Mouse (Mus musculus) thymus, adult 18-20 months (tissue): ENCODE results near the gene Olfr1366.
A peak's percentile ranks its signal among the peaks of the same experiment; 100 is the strongest.
"Not testable (repeated sequence)": the region's sequence is repeated elsewhere in the genome, so short reads cannot be mapped to it uniquely, and the experiment has no call there.

Experiments
- DNase-seq, 2 experiments: peaks; one replicate each; pipeline ENCODE4 v3.0.0; 2022; ENCODE audit warnings: mixed read lengths in 2 of 2

Olfr1366 gene

GRCm38 (mm10) chr13:21542708-21543107 is at the start of gene Olfr1366:
TSS of gene Olfr1366 (minus strand) at chr13:21542808.
- DNase-seq: no peak

DNA sequence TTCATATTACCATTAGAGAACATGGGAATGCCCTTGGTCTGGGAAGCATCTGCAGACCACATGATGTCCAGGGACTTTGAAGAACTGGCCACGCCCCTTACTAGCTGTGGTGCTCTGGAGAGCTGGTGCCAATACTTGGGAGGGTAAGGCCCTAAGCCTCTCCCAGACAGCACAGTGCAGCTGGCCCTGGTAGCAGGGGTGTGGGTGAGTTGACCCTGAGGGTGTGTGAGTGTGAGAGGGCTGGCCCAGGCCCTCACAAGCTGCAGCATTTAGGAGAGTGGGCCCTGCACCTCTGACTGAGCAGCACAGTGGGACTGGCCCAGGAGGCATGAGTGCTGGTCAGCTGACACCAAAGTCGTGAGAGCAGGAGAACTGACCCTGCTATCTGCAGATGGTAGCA is 49.0 kb upstream of the Olfr1366 start:
- DNase-seq: no peak

DNA sequence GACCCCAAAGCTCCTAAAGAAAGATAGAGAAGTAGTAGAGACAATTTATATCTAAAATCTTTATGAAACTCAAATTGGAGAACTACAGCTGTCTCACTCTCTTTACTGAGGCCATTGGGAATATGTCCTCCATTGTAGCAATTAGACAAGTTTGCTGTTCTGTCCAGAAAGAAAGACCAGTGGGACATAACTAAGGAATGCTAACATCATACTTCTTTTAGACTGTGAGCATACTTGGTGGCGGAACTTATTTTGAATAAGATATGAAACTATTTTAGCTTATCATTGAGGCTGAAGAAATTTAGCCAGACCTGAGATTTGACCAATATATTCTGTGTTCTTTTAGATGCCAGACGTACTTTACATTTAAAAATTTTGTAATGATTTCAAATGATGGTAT is 39.1 kb upstream of the Olfr1366 start, which contains the start of gene Olfr1364:
TSS of gene Olfr1364 (minus strand) at position 101 of the 400 bp plus-strand sequence.
- DNase-seq: no peak

DNA sequence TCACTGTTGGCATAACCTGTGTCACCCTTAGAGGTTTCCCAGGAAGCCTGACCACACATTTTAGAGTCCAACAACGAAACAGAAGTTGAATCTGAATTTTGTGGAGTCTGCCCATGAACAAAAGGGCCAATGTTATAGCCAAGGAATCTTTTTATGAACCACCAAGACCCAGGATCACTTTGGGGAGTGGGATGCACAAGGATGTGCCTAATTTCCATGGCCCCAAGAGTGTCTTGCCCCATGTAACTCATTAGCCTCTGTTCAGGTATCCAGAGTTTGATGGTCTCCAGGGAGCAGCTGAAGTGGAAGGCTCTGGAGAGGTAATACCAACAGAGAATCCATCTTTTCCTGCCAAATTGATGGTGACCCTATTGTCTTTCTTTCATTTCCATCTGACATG is 17.2 kb upstream of the Olfr1366 start, which contains the start of gene Olfr1535:
TSS of gene Olfr1535 (minus strand) at position 101 of the 400 bp plus-strand sequence.
- DNase-seq: no peak

DNA sequence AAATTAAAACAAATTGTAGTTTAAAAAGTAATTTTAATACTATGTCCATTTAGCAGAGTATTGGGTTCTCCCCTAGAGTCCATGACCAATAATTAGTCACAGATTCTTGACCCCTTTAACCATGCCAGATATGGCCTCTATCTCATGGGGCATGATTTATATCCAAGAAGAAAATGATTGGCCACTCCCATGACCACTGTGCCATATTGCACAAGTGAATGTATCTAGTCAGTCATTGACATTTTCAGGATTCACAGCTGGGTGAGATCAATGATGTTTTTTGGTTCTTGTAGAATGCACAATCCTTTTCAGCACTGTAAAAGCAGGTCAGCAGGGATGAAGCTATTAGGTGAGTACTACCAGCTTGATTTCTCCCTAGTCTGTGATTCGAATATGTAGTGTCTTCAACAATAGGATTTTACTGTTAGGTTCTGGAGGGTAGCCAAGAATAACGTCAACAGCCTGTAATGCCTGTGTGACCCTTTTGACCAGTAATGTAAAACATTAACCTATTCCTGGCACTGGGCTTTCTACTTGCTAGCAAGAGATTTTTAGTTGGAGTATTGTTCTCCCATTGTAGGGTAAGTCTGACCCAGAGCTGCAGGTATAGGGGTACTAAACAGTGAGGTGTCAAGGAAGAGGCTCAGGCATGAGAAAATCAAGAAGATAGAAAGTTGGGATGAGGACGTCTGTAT is 8.0 kb upstream of the Olfr1366 start:
- DNase-seq: no peak

DNA sequence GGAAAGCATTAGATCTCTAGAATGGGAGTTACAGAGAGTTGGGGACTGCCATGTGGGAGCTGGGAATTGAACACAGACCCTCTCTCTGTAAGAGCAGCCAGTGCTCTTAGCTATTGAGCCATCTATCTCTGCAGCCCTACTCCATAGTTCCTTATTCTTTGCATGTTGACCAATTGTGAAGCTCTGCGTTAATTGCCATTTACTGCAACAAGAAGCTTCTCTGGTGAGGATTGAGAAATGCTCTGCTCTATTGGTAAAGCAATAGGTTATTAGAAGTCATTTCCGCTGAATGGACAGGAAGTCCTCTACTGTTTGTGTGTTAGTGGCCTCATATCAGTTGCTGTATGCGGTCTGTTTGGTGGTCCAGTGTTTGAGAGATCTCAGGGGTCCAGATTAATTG is 6.9 kb upstream of the Olfr1366 start:
- no peak for DNase-seq

DNA sequence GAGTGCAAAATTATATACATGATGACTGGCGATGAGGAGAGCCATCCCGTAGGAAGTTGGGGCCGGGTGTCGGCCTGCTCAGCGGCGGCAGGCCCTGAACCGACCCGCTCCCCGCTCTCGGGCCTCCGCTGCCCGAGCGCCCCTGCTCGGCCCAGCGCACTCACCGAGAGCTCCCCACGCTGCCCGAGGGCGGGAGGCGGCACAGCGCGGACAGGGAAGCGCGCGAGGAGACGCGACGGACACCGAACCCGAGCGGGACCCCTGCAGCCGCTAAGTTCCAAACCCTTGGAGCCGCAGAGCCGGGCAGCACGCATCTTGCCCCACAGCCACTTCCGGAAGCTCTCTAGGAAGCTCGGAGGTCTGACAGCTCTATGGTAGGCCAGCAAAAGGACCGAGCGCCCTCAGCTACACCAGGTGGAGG is 11.8 kb downstream of the Olfr1366 start, which contains the start of gene Zkscan8:
TSS of gene Zkscan8 (minus strand) at position 340 of the 421 bp plus-strand sequence.
- DNase-seq: peak; percentile 70 to 84

DNA sequence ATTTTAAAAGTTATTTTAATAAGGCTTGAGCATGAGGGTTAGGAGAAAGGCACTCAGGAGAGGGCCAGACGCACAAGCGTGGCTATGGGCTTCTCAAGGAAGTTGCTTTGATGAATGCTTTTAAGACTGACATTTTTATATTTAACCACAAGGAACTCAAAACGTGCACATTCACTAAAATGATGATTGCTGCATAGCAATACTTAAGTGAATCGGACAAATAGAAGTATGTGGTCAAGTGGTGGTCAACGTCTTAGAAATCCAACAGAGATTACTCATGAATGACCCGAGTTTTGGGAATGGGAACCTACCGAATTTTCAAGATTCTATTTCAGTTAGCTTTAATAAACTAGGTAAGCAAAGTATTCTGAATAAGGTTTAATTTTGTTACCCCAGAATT is 12.5 kb downstream of the Olfr1366 start:
- no peak for DNase-seq

DNA sequence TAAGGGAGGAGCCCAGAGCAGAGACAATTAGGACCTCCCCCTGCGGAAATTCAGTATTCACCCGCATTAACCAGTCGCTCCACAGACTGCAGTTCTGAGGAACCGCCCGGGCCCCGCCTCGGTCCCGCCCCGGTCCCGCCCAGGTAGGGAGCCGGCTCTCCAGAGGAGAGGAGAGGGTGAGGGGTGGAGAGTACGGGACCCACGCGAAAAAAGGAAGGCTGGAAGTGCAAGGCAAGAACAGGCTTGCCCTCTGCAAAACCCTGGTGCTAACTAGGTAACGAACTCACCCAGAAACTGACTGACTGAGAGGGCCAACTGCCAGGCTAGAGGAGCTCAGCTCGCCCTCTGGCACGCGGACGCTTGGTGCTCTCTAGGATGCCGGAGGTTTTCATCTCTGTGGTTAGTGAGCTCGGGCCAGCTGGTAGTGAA is 36.4 kb downstream of the Olfr1366 start:
- DNase-seq: peak; percentile 58 to 66

- DNase-seq: no peak
Observed at GRCm38 (mm10) chr13:21502296-21502695, 40.3 kb downstream of the Olfr1366 start.

DNA sequence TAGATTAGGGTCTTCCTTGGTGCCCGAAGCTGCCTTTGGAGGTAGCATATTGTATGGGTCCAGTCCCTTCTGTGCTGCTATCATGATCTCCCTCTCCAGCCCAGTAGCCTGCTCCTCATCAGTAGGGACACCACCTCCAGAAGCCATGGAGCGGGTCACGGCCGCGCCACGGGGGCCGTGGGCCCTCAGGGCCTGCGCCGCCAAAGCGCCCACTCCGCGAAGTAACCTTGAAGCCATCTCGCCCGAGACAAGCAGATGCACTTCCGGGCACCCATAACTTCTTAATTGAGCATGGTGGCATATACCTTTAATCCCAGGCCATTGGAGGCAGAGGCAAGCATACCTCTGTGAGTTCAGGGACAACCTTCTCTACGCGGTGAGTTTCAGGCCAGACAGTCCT is 41.4 kb downstream of the Olfr1366 start, which contains the start of gene Gm11273:
TSS of gene Gm11273 (minus strand) at position 237 of the 400 bp plus-strand sequence.
- not testable (repeated sequence) for DNase-seq

GRCm38 (mm10) chr13:21495080-21495479 is 47.5 kb downstream of the Olfr1366 start, which contains the start of gene AK157302:
TSS of gene AK157302 (plus strand) at chr13:21495223.
- DNase-seq: no peak

GRCm38 (mm10) chr13:21492847-21493246 is 49.8 kb downstream of the Olfr1366 start:
- DNase-seq: no peak

DNA sequence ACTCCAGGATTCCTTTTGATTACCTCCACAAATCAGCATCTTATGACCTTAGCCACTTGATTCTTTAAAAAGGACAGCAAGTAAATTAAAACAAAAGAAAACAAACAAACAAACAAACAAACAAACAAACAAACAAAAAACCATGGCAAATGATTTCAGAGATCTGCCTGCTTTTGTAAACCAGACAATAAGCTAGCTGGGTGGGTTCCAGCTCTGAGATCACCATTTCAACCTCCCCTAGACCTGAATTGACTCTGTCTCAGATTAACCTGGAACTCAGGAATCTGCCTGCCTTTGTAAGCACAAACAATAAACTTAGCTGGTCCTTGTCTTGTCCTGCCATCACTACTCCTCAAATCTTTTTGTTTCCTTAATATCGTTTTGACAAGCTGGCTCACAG is 55.7 kb downstream of the Olfr1366 start:
- no peak for DNase-seq
